Mouse (Mus musculus) G1E (cell line): ENCODE results near the gene Egfl8.

ENCODE experiments used
- CTCF ChIP-seq: IDR thresholded peaks from 2 replicates; pipeline ENCODE4 v1.5.1; 2012; ENCODE audit warnings: low read depth, low read length, inconsistent platforms, mixed read lengths
- POLR2AphosphoS5 ChIP-seq: IDR thresholded peaks from 2 replicates; pipeline ENCODE4 v1.6.1; 2012; ENCODE audit warnings: low read depth, low read length, inconsistent platforms; ENCODE audit not compliant: insufficient replicate concordance

DNA sequence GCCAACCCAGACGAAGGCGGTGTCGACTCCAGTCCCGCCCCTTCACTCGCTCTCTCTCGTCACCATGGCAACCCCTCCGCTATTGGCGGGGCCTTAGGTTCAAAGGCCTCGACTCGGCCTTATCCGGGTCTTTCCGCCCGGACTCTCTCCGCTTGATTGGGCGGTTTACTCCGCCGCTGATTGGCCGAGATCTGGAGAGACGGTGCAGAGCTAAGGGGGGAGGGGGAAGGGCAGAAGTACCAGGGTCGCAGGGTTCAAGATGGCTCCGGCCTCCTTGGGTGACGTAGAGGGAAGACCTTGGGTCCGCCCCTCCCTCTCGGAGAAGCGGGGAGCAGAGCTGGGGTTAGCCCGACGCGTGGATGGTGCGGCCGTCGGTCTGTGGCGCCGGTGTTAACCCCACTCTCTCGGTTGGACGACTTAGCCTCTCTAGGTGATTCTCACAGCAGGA is 11.7 kb downstream of the Egfl8 start, which contains the start of gene Agpat1:
- TF ChIP-seq CTCF (no peak), POLR2AphosphoS5 (no peak)
